Mouse (Mus musculus) testis, adult 2 months (tissue): ENCODE results near the gene Zfp36l1.

ENCODE experiments used
- CTCF ChIP-seq: fragments of 200-500 bp; IDR thresholded peaks from 2 replicates; pipeline ENCODE4 v1.5.1; 2012; ENCODE audit warnings: low read depth, mild to moderate bottlenecking, inconsistent platforms, low read length, moderate library complexity; ENCODE audit not compliant: control insufficient read depth, insufficient read depth, insufficient replicate concordance
- POLR2A ChIP-seq: fragments of 200-500 bp; IDR thresholded peaks from 2 replicates; pipeline ENCODE4 v1.6.1; 2012; ENCODE audit warnings: low read depth, mild to moderate bottlenecking, inconsistent platforms, low read length, moderate library complexity; ENCODE audit not compliant: control insufficient read depth

DNA sequence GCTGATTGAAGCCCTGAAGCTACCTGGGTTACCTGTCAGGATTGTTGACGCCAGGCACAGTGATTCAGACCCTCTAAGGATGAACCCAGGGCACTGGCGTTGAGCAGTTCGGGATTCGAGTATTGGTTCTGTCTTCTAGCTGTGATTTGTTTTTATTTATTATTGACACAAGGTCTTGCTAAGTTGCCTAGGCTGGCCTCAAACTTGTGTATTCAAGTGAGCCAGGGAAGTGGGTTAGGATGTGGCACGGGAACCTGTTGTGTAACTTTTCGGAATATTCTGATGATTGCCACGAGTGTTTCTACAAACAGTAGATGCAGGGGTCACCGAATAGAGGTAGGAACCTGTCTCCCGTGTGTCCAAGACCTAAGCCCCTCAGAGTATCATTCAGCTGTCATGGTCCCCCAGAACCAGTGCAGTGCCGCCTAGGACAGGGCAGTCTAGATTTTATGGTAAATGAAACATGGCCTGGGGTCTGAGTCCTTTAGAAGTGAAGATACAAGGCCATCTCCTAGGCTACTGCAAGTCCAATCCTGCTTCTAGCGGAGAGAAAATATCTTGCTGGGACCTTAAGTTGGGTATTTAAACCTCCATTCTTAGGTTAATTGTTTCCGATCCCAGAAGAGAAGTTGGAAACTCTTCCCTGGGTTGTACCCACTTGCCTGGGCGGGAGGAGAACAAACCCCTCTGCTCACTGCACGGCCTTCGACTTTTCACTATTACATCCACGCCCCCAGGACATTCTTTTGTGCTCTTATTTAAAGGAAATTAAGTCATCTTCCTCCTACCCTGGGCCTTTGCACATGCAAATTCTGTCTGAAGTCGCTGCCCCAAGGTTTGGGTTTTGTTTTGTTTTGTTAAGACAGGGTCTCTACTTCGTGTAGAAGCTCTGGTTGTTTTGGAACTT, 3.6 kb upstream of the Zfp36l1 start:
- TF ChIP-seq POLR2A = no peak
- TF ChIP-seq CTCF = no peak
